Comparison of ENCODE assay signal across 18 mouse cellular contexts in genomic region chr5:35516781-35517180, GRCm38 (mm10). TPM values are rescaled to one million over a fixed set of nuclear protein-coding genes. Genes with fewer than 3 reads are reported as not detected.
DNase-seq lines count a peak whose midpoint lies in the region; ATAC-seq lines count a peak whose summit lies in the region.
"Had no signal": no experiment of that assay in that cellular context is flagged by ENCODE, and none has a peak within 500 bp of the region (broad histone marks: within the 10 kb centered on the region; RNA-seq: fewer than 3 reads in every experiment).

No protein-coding gene starts in this region.

- ATAC-seq in frontal cortex, adult (ENCODE audit: low TSS enrichment): peak; percentile 65; the same call in 1 of the 2 replicates
- ATAC-seq: forebrain, embryonic 16.5 days; hindbrain, postnatal 0 days had no signal

- DNase-seq in frontal cortex, postnatal 14 days (ENCODE audit: low spot score in 2 of 2): no peak
- DNase-seq in 3T3-L1 (ENCODE audit: low read depth, low spot score): peak; percentile 79
- DNase-seq in Muller cell, postnatal 12 days (ENCODE audit: inconsistent ontology term): peak; percentile 65
- peak; percentile 62 to 73 for DNase-seq in adrenal gland, postnatal 36 days
- no peak for DNase-seq in ovary, postnatal 10 days (ENCODE audit: low spot score)
- no peak for DNase-seq in heart, postnatal 4 days
- DNase-seq: cerebellum, adult 11-12 months; cerebellum, adult 9-10 months; cerebellum, postnatal 25 days; heart, adult 18-20 months; heart, postnatal 10 days; kidney, adult 11 months; kidney, adult 9 months had no signal

RNA-seq across cellular contexts. Expression of gene Cpz, which starts 8.7 kb away (rescaled TPM):
- 1 to 10 TPM in 1 of 2 experiments, under 1 TPM in 1; 0.46 to 1.6 TPM for total RNA-seq in adrenal gland, postnatal 36 days (2021)
- 1 to 10 TPM; 3.2 to 3.6 TPM for total RNA-seq in heart, postnatal 4 days (2021)
- total RNA-seq: hematopoietic stem cell, adult 5-6 weeks; MEL had no signal

RNA-seq across cellular contexts. Expression of gene Trmt44, which starts 58.1 kb away (rescaled TPM):
- 1 to 10 TPM; 5.4 to 7.9 TPM for total RNA-seq in adrenal gland, postnatal 36 days (2021)
- total RNA-seq in heart, postnatal 4 days (2021): 1 to 10 TPM; 4.1 to 4.6 TPM

Comparison
In these comparisons a context has a peak if more than half of its experiments do, and no peak if none do; other contexts are left out.
1. DNase-seq: peak in 3T3-L1 (single experiment), Muller cell, postnatal 12 days (single experiment) and adrenal gland, postnatal 36 days (2 of 2); none in frontal cortex, postnatal 14 days (0 of 2), ovary, postnatal 10 days (single experiment) and heart, postnatal 4 days (single experiment).